Mouse (Mus musculus) midbrain, embryonic 11.5 days (tissue): ENCODE data around the gene Gm15319. TPM values are rescaled to one million over a fixed set of nuclear protein-coding genes. Genes with fewer than 3 reads are reported as not detected.
"Not testable (repeated sequence)": the region's sequence is repeated elsewhere in the genome, so short reads cannot be mapped to it uniquely, and the experiment has no call there.

ENCODE experiments used
- ATAC-seq: fragments of 200-750 bp; cut with Nextera tagmentation; 2 replicates; pipeline ENCODE4 v1.8.0; 2017; ENCODE audit warnings: moderate TSS enrichment, moderate library complexity; ENCODE audit not compliant: low FRiP score
- DNase-seq: peaks from one replicate; pipeline ENCODE4 v3.0.0; 2015; ENCODE audit warnings: low spot score; ENCODE audit errors: missing footprints
- H3K27ac ChIP-seq: fragments of 300-500 bp; sonication (generic); 2 replicates; pipeline ENCODE4 v1.5.1; 2014; ENCODE audit warnings: low read depth, low read length
- H3K27me3 ChIP-seq: fragments of 300-500 bp; sonication (generic); 2 replicates; pipeline ENCODE4 v1.6.1; 2014; ENCODE audit warnings: mild to moderate bottlenecking, low read length, moderate library complexity, mixed read lengths; ENCODE audit not compliant: control insufficient read depth, insufficient read depth
- H3K36me3 ChIP-seq: fragments of 300-500 bp; sonication (generic); 2 replicates; pipeline ENCODE4 v1.6.1; 2014; ENCODE audit warnings: mild to moderate bottlenecking, low read length, moderate library complexity, mixed read lengths; ENCODE audit not compliant: control insufficient read depth, insufficient read depth
- H3K4me1 ChIP-seq: fragments of 300-500 bp; sonication (generic); 2 replicates; pipeline ENCODE4 v1.6.1; 2014; ENCODE audit warnings: low read length; ENCODE audit not compliant: control insufficient read depth, insufficient read depth
- H3K4me2 ChIP-seq: fragments of 300-500 bp; sonication (generic); 2 replicates; pipeline ENCODE4 v1.6.1; 2014; ENCODE audit warnings: mild to moderate bottlenecking, moderate library complexity
- H3K4me3 ChIP-seq: fragments of 300-500 bp; sonication (generic); 2 replicates; pipeline ENCODE4 v1.5.1; 2014; ENCODE audit warnings: low read depth, low read length
- H3K9ac ChIP-seq: fragments of 300-500 bp; sonication (generic); 2 replicates; pipeline ENCODE4 v1.6.1; 2014; ENCODE audit warnings: low read length
- H3K9me3 ChIP-seq: fragments of 300-500 bp; sonication (generic); 2 replicates; pipeline ENCODE4 v1.6.1; 2016; ENCODE audit warnings: low read length; ENCODE audit not compliant: control insufficient read depth
- WGBS: fragments of 180-500 bp; shearing (Covaris S2); extraction: QIAGEN DNeasy Blood & Tissue Kit; methylation state at CpG from one replicate; pipeline ENCODE4 v1.1.7; 2014; 5-methylcytosine and 5-hydroxymethylcytosine counted together
- polyA plus RNA-seq: library from polyadenylated mRNA; unstranded; fragments of >200 nt; fragmentation: Nextera tagmentation; extraction: Ambion mirVana; gene quantifications from 2 replicates; pipeline ENCODE4 v1.2.1, GENCODE M21; 2014

Gm15319 gene
- polyA plus RNA-seq, 1 experiment from 2014 or later = not detected

DNA sequence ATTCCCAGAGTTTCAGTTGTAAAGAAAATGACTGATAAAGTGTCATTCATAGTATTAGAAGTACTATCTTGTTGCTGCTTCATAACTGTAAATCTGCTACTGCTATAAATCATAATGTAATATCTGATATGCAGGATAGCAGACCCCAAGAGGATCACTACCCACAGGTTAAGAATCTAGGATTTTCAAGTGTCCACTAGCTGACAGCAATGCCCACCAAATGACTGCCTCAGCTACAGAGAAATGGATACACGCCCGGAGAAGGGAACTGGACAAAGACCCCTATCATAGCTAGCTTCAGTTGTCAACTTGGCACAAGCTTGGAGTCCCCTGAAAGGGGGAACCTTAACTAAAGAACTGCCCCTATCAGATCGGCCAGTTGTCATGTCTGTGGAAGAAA lies 18.6 kb upstream of the Gm15319 start:
- WGBS = 94% methylated on average over 2 of the region's 3 CpGs
- not testable (repeated sequence) for ATAC-seq

DNA sequence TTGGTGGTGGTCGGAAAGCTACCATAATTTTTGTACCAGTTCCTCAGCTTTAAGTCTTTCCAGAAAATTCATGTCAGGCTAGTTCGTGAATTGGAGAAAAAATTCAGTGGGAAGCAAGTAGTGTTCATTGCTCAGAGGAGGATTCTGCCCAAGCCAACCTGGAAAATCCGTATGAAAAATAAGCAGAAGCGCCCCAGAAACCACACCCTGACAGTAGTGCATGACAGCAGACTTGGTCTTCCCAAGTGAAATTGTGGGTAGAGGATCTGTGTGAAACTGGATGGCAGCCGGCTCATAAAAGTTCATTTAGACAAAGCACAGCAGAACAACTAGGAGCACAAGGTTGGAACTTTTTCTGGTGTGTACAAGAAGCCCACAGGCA lies 18.2 kb upstream of the Gm15319 start:
- not testable (repeated sequence) for ATAC-seq, H3K4me2 ChIP-seq, DNase-seq, H3K27me3 ChIP-seq, H3K4me3 ChIP-seq, H3K9ac ChIP-seq, H3K4me1 ChIP-seq, H3K36me3 ChIP-seq, H3K27ac ChIP-seq, H3K9me3 ChIP-seq
- 100% methylated on average over 1 of the region's 5 CpGs for WGBS

More for the DNA sequence above, 18.6 kb upstream of the Gm15319 start:
- not testable (repeated sequence) for H3K4me2 ChIP-seq, H3K9ac ChIP-seq, H3K27ac ChIP-seq, H3K27me3 ChIP-seq, H3K4me3 ChIP-seq, H3K36me3 ChIP-seq, DNase-seq, H3K9me3 ChIP-seq, H3K4me1 ChIP-seq

DNA sequence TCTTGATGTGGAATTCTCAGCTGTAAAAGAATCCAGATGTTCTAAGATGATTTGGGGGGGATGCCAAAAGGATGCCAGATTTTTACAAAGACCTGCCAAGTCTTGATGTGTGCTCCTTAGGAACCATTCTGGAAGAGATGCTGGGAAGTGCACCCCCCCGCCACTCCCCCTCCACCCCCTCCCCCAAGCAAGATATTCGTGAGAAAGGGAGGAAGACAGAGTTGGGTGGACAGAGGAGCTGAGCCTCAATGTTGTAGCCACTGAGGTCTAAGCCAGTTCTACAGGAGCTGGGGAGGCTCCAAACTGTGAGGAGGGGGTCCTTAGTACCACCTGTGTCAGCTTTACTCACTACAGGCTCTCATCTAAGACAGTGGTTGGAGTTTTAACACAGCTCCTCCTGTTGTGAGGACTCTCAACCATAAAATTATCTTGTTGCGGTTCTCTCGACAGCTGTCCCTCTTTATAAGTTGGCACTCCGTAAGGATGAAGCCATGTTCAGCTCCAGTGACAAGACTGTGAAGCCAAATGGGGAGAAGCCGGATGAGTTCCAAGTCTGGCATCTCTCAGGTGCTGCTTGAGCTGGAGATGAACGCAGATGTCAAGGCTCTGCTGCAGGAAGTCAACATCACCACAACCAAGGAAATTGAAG lies 17.7 kb upstream of the Gm15319 start:
- ATAC-seq = peak; percentile 82
- WGBS = 82% methylated on average over 6 of the region's 7 CpGs
- H3K4me3 ChIP-seq, H3K9ac ChIP-seq, H3K27me3 ChIP-seq, H3K4me1 ChIP-seq, H3K36me3 ChIP-seq, DNase-seq, H3K27ac ChIP-seq, H3K4me2 ChIP-seq, H3K9me3 ChIP-seq: not testable (repeated sequence)

DNA sequence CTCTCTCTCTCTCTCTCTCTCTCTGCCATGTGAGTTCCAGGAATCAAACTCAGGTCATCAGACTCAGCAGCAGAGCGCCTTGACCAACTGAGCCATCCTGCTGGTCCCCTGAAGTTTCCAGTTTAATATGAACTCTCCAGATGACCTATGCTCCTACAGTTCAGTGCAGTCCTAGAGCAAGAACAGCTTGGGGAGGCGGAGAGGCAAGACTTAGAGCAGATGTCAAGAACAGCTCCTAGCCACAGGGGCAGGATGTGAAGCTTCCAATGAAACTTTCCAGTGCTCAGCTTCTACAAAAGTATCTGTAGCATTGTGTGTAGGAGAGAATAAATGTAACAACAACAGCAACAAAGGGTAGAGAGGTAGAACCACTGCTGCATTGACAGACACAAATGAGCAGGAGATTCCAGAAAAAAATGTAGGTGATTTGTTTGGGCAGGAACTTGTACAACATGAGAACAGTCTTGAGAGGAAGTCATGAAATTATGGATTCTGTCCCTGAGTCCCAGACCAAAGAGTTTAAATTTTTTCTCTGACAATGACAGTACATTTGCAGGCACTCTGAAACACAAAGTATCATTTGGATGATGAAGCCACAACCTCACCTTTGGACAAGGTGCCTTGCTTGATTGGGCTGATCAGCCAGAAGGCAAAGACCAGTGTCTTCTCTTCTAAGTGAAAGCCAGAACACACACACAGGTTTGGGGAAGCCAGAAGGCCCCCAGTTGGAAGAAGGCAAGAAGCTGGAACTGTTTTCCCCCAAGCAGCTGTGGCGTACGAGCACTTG lies 16.8 kb upstream of the Gm15319 start:
- H3K27me3 ChIP-seq, H3K36me3 ChIP-seq, H3K9ac ChIP-seq, H3K27ac ChIP-seq, H3K9me3 ChIP-seq, H3K4me3 ChIP-seq, H3K4me2 ChIP-seq, ATAC-seq, H3K4me1 ChIP-seq, DNase-seq: not testable (repeated sequence)
- WGBS = no CpG with 5 or more reads among the region's 4 CpGs

DNA sequence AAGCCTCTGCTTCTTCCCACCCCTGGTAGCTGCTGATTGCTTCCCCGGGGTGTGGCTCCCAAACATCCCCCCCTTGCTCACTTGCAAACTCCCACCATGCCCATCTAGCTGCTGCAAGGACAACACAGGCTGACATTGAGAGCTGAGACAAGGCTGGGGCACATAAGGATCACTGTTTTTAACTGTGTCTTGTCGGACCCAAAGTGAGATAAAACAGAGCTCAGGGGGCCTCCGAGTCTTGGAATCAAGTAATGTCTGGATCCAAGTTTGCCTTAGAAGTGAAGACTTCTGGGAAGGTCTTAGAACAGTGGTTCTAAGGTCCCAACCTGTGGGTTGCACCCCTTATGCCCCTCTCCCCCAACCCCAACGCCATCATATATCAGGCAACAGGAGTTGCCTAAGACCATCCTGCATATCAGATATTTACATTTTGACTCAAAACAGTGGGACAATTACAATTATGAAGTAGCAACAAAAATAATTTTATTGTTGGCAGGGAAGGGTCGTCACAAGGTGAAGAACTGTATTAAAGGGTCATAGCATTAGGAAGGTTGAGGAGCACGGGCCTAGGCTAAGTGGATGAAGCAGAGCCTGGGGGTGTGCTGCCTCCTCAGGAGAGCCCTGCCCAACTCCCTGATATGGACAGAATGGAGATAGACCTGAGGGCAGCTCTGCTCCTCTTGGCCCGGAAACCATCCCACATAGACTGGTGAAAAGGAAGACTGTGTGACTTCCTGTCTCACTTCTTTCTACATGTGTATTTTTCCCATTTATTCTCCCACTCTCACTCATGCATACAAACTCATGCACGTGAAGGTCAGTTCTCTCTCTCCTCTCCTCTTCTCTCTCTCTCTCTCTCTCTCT lies 16.0 kb upstream of the Gm15319 start:
- DNase-seq, H3K36me3 ChIP-seq, H3K4me3 ChIP-seq, H3K9me3 ChIP-seq, H3K27ac ChIP-seq, H3K9ac ChIP-seq, H3K4me1 ChIP-seq, H3K27me3 ChIP-seq, H3K4me2 ChIP-seq: not testable (repeated sequence)
- 81% methylated on average over 4 of the region's 8 CpGs for WGBS
- ATAC-seq = peak; percentile 87

DNA sequence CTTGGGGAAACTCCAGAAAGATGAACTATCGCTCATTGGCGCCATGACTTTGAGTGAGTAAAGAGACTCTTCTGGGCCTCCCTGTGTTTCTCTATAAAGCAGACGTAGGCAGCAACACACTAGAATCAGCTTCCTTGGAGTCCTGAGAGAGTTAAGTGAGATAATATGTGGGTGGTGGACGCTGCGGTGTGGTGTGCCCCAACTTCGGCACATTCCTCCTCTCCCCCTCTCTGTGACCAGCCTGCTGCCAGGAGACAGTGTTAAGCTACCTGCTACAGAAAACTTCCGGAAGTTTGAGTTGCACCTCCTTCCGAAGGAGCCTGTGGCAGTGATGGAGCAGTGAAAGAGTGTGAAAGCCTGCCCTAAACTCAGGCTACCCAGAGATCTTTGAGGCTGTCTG lies 15.3 kb upstream of the Gm15319 start:
- not testable (repeated sequence) for H3K36me3 ChIP-seq, H3K9ac ChIP-seq, H3K27me3 ChIP-seq, ATAC-seq, H3K4me2 ChIP-seq, H3K4me1 ChIP-seq, DNase-seq, H3K9me3 ChIP-seq, H3K4me3 ChIP-seq, H3K27ac ChIP-seq
- WGBS = 81% methylated on average over 5 of the region's 8 CpGs

DNA sequence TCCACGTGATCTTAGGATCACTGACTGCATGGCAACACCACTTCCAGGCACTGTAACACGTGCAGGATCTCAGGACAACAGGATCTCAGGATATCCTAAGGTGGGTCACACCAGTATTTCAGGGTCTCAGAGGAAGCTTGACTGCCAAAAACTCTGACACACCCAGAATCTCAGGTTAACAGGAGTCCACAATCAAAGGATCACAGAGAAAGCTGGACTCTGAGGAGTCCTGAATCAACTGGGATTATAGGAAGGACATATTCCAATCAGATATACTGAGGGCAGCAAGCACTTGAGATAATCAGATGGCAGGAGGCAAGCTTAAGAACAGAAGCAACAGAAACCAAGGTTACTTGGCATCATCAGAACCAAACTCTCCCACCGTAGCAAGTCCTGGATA lies 12.7 kb upstream of the Gm15319 start:
- H3K4me3 ChIP-seq, H3K9ac ChIP-seq, H3K4me2 ChIP-seq, H3K4me1 ChIP-seq, H3K27ac ChIP-seq, DNase-seq, H3K9me3 ChIP-seq, H3K36me3 ChIP-seq, H3K27me3 ChIP-seq, ATAC-seq: not testable (repeated sequence)
- no CpG with 5 or more reads among the region's 3 CpGs for WGBS

DNA sequence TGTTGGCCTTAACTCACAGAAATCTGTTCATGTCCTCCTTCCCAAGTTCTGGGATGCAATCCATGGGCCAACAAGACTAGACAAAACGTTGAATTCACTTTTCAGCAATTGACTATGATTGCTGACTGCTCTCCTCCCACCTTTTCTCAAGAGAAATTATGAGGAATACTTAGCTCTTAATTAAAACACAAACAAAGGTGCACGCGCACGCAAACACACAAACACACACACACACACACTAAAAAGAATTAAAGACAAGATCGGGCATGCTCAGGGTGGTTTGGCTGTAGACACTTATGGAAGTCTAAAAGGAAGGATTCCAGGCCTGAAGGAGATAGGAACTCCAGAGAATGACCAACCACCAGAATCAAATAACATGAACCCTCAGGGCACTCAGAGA lies 6.6 kb downstream of the Gm15319 start:
- not testable (repeated sequence) for H3K27ac ChIP-seq, ATAC-seq, H3K9me3 ChIP-seq, H3K4me3 ChIP-seq, H3K36me3 ChIP-seq, H3K4me1 ChIP-seq, DNase-seq, H3K9ac ChIP-seq, H3K4me2 ChIP-seq, H3K27me3 ChIP-seq
- 76% methylated on average over 5 of the region's 5 CpGs for WGBS

DNA sequence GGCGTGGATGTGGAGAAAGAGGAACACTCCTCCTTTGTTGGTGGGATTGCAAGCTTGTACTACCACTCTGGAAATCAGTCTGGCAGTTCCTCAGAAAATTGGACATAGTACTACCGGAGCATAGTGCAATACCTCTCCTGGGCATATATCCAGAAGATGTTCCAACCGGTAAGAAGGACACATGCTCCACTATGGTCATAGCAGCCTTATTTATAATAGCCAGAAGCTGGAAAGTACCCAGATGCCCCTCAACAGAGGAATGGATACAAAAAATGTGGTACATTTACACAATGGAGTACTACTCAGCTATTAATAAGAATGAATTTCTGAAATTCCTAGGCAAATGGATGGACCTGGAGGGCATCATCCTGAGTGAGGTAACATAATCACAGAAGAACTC lies 9.4 kb downstream of the Gm15319 start:
- not testable (repeated sequence) for H3K27me3 ChIP-seq, H3K4me3 ChIP-seq, DNase-seq, H3K9ac ChIP-seq, H3K9me3 ChIP-seq, H3K27ac ChIP-seq, H3K4me1 ChIP-seq, H3K4me2 ChIP-seq, ATAC-seq, H3K36me3 ChIP-seq
- WGBS = 97% methylated on average over 1 of the region's 3 CpGs
